Mouse (Mus musculus): ENCODE measurements around the gene Pdgfc. TPM values are rescaled to one million over a fixed set of nuclear protein-coding genes. Genes with fewer than 3 reads are reported as not detected.

The Pdgfc gene
- polyA plus RNA-seq (2015; fragmentation: Nextera tagmentation; extraction: Ambion mirVana): 6.7 and 7.2 TPM in 2 replicates

DNA sequence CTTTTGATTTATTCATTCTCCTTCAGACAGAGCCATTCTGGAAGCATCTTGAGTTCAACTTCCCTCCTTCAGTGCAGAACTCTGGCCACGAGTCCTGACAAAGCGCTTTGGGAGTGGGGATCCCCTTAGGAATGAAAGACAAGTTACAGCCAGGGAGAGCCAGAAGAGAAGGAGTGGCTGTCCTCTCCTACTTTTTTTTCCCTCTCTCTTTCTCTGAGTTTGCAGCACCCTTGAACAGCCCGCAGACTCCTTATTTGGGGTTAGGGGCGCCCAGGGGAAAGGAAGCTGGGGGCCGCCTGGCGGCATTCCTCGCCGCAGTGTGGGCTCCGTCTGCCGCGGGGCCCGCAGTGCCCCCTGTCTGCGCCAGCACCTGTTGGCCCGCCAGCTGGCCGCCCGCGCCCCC is at the start of gene Pdgfc:
TSS of gene Pdgfc (plus strand) at position 266 of the 403 bp plus-strand sequence.
- peak; percentile 79 for ATAC-seq

DNA sequence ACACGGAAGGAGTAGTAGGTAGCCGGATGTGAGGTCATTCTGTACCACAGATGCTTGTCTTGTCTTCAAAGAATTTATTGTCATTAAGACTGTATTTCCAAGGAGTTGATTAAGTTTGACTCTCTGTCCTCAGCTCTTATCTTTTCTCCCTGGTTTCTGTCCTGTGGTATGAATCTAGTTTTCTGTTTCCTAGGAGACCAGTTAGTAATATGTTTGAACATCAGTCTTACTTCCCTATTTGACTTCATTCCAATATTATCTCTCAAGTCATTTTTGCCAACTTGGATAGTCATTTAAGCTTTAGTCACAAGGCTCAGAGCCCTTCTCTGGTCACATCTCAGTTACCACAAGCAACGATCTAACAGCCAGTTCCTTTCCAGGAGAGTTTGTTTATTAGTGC is 27.0 kb upstream of the Pdgfc start:
- WGBS: 88% methylated on average over 3 of the region's 3 CpGs

More for the DNA sequence above, at the start of gene Pdgfc:
- H3K36me3 ChIP-seq (ENCODE audit: control insufficient read depth, insufficient read depth, low read length): no peaks in the 10 kb centered on the region
- peaks cover 5% of the 10 kb centered on the region for H3K4me1 ChIP-seq (ENCODE audit: control insufficient read depth, insufficient read depth, low read depth, low read length)
- H3K27ac ChIP-seq (ENCODE audit: low read depth, low read length): peak within 1 kb of the TSS; percentile 86
- H3K4me3 ChIP-seq (ENCODE audit: low read length): peak within 1 kb of the TSS; percentile 81
- no peaks in the 10 kb centered on the region for H3K27me3 ChIP-seq (replicated peaks; ENCODE audit: control insufficient read depth, insufficient read depth, low read length)
- H3K4me2 ChIP-seq (ENCODE audit: low read length): peak within 1 kb of the TSS; percentile 94
- H3K9me3 ChIP-seq (ENCODE audit: control insufficient read depth, low read length): no peaks in the 10 kb centered on the region
- H3K9ac ChIP-seq (ENCODE audit: low read depth, low read length): peak within 1 kb of the TSS; percentile 80
- WGBS: 1% methylated on average over 14 of the region's 17 CpGs

DNA sequence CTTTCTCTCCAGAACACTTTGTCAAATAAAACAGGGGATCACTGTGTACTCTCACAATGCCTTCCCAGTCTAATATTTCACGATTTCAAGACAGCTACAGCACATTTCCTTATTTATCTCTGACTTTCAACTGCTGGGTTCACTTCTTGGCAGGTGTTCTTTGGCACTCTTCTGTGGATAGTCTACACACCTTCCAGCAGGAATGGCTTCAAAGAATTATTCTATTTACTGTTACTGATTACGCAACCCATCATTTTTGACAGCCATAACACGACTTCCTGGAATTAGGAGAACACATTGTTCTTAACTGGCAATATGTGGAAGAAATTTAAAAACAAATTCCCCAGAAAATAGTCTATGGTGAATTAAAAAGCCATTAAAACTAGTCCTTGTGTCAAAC is 26.3 kb upstream of the Pdgfc start:
- no peaks in the 10 kb centered on the region for H3K27me3 ChIP-seq (replicated peaks; ENCODE audit: control insufficient read depth, insufficient read depth, low read length)
- no peak overlapping the region for H3K4me2 ChIP-seq (ENCODE audit: low read length)
- H3K36me3 ChIP-seq (ENCODE audit: control insufficient read depth, insufficient read depth, low read length): no peaks in the 10 kb centered on the region
- H3K4me3 ChIP-seq (ENCODE audit: low read length): no peak overlapping the region
- no peaks in the 10 kb centered on the region for H3K4me1 ChIP-seq (ENCODE audit: control insufficient read depth, insufficient read depth, low read depth, low read length)
- 77% methylated on average over 3 of the region's 3 CpGs for WGBS
- H3K27ac ChIP-seq (ENCODE audit: low read depth, low read length): no peak overlapping the region
- H3K9me3 ChIP-seq (ENCODE audit: control insufficient read depth, low read length): no peaks in the 10 kb centered on the region
- H3K9ac ChIP-seq (ENCODE audit: low read depth, low read length): no peak overlapping the region
- ATAC-seq: no peak

More for the DNA sequence above, 27.0 kb upstream of the Pdgfc start:
- Histone ChIP-seq H3K27ac (ENCODE audit: low read depth, low read length) (no peak overlapping the region), H3K27me3 (replicated peaks; ENCODE audit: control insufficient read depth, insufficient read depth, low read length) (no peaks in the 10 kb centered on the region), H3K36me3 (ENCODE audit: control insufficient read depth, insufficient read depth, low read length) (no peaks in the 10 kb centered on the region), H3K9me3 (ENCODE audit: control insufficient read depth, low read length) (no peaks in the 10 kb centered on the region), H3K9ac (ENCODE audit: low read depth, low read length) (no peak overlapping the region), H3K4me2 (ENCODE audit: low read length) (no peak overlapping the region), H3K4me3 (ENCODE audit: low read length) (no peak overlapping the region), H3K4me1 (ENCODE audit: control insufficient read depth, insufficient read depth, low read depth, low read length) (no peaks in the 10 kb centered on the region)
- ATAC-seq: no peak

DNA sequence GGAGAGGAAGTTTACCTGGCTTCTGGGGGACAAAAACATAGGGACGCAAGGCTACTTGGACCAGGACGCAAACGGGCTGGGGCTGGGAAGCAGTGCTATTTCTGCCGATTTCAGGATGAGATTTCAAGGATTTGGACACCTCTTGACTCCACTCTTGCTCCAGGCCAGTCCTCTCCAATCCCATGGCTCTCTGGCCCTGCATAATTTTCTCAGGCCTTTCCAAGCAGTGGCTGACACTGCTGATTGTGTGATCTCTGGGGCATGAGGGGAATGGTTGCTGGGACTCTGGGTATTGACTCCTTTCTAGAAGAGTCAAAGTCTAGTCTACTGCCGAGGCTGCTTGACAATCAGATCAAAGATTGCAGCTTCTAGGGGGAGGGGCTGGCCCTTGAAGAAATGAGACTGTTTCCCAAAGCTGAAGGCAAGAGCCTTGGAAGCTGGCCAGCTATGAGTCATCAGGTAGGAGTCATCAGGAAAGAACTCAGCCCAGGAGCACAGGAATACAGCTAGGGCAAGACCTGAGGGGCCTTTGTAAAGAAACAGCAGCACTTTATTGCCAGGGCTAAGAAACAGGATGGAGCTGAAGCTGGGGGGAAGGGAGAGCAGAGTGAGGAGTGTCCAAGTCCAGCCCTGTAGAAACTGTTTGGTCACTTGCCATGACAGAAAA is 18.7 kb upstream of the Pdgfc start:
- Histone ChIP-seq H3K4me2 (ENCODE audit: low read length) (no peak overlapping the region), H3K27me3 (replicated peaks; ENCODE audit: control insufficient read depth, insufficient read depth, low read length) (no peaks in the 10 kb centered on the region), H3K4me1 (ENCODE audit: control insufficient read depth, insufficient read depth, low read depth, low read length) (no peaks in the 10 kb centered on the region), H3K36me3 (ENCODE audit: control insufficient read depth, insufficient read depth, low read length) (no peaks in the 10 kb centered on the region), H3K4me3 (ENCODE audit: low read length) (no peak overlapping the region), H3K27ac (ENCODE audit: low read depth, low read length) (no peak overlapping the region), H3K9ac (ENCODE audit: low read depth, low read length) (no peak overlapping the region), H3K9me3 (ENCODE audit: control insufficient read depth, low read length) (no peaks in the 10 kb centered on the region)
- WGBS: 87% methylated on average over 5 of the region's 5 CpGs
- ATAC-seq: no peak

DNA sequence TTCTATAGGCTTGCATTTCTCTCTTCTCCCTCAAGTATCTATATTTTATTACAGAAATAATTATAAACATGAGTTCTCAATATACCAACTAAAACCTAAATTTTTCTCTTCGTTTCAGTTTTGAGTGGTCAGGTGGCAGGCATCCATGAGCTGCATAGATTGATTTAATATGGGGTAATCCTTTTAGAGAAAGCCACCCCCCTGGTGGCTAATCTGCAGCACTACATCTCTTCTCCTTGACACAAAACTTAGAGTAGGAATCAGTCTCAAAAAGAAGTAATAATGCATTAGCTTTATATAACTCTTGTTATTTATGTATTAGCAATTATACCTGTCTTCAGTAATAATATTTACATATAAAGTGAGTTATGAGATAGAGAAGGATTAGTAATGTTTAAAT is 16.2 kb upstream of the Pdgfc start:
- Histone ChIP-seq H3K9me3 (ENCODE audit: control insufficient read depth, low read length) (no peaks in the 10 kb centered on the region), H3K9ac (ENCODE audit: low read depth, low read length) (no peak overlapping the region), H3K4me2 (ENCODE audit: low read length) (no peak overlapping the region), H3K36me3 (ENCODE audit: control insufficient read depth, insufficient read depth, low read length) (no peaks in the 10 kb centered on the region), H3K27ac (ENCODE audit: low read depth, low read length) (no peak overlapping the region), H3K4me1 (ENCODE audit: control insufficient read depth, insufficient read depth, low read depth, low read length) (no peaks in the 10 kb centered on the region), H3K4me3 (ENCODE audit: low read length) (no peak overlapping the region), H3K27me3 (replicated peaks; ENCODE audit: control insufficient read depth, insufficient read depth, low read length) (no peaks in the 10 kb centered on the region)
- no peak for ATAC-seq
- 57% methylated on average over 1 of the region's 1 CpGs for WGBS

DNA sequence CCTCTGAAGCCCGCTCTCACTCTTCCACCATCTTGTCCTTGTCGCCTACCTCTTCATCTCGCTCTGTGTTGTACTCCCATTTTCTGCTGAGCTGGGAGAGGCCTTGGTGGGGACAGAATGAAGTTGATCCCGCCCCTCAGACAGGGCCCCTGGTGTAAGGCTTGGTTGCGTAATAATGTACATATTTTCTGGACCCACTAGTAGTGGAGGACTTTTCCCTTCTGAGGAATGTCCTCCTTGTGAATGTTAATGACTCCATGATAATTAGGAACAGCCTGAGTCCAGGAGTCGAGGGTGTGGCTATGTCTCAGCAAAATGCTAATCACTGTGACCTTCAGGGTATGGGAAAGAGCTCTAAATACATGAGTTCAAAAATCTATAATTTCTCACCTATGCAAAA is 14.4 kb upstream of the Pdgfc start:
- Histone ChIP-seq H3K27ac (ENCODE audit: low read depth, low read length) (no peak overlapping the region), H3K9ac (ENCODE audit: low read depth, low read length) (no peak overlapping the region), H3K36me3 (ENCODE audit: control insufficient read depth, insufficient read depth, low read length) (no peaks in the 10 kb centered on the region), H3K9me3 (ENCODE audit: control insufficient read depth, low read length) (no peaks in the 10 kb centered on the region), H3K4me1 (ENCODE audit: control insufficient read depth, insufficient read depth, low read depth, low read length) (no peaks in the 10 kb centered on the region), H3K4me3 (ENCODE audit: low read length) (no peak overlapping the region), H3K27me3 (replicated peaks; ENCODE audit: control insufficient read depth, insufficient read depth, low read length) (no peaks in the 10 kb centered on the region), H3K4me2 (ENCODE audit: low read length) (no peak overlapping the region)
- WGBS: 80% methylated on average over 6 of the region's 6 CpGs
- no peak for ATAC-seq

DNA sequence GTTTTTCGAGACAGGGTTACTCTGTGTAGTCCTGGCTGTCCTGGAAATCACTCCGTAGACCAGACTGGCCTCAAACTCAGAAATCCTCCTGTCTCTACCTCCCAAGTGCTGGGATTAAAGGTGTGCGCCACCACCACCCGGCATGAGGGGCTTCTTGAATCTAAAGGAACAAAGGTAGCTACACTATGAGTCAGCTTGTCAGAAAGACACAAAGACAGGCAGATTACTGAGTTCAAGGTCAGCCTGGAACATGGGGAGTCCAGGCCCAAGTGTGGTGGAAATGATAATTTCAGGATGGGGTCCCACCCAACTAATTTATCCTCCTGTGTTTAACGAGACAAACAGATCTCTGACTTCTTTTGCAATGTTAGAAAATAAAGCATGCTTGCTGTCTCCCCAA is 13.9 kb upstream of the Pdgfc start:
- 84% methylated on average over 5 of the region's 5 CpGs for WGBS
- H3K4me3 ChIP-seq (ENCODE audit: low read length): no peak overlapping the region
- H3K4me1 ChIP-seq (ENCODE audit: control insufficient read depth, insufficient read depth, low read depth, low read length): no peaks in the 10 kb centered on the region
- H3K9ac ChIP-seq (ENCODE audit: low read depth, low read length): no peak overlapping the region
- no peak overlapping the region for H3K4me2 ChIP-seq (ENCODE audit: low read length)
- ATAC-seq: no peak
- H3K36me3 ChIP-seq (ENCODE audit: control insufficient read depth, insufficient read depth, low read length): no peaks in the 10 kb centered on the region
- H3K27ac ChIP-seq (ENCODE audit: low read depth, low read length): no peak overlapping the region
- no peaks in the 10 kb centered on the region for H3K27me3 ChIP-seq (replicated peaks; ENCODE audit: control insufficient read depth, insufficient read depth, low read length)
- no peaks in the 10 kb centered on the region for H3K9me3 ChIP-seq (ENCODE audit: control insufficient read depth, low read length)

DNA sequence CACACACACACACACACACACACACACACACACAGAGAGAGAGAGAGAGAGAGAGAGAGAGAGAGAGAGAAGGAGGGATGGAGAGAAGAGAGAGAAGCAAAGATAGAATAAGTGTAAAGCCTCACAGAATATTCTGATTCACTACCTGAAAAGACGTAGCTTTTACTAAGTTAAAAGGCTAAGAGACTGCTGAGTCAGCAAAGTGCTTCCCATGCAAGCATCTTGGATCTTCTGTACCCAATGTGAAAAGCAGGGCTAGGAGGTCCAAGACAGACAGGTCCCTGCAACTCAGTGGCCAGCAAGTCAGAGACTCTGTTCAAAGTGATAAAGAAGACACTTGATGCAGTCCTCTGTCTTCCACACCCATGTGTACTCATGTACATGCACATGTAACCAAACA is 13.4 kb upstream of the Pdgfc start:
- Histone ChIP-seq H3K27ac (ENCODE audit: low read depth, low read length) (no peak overlapping the region), H3K27me3 (replicated peaks; ENCODE audit: control insufficient read depth, insufficient read depth, low read length) (no peaks in the 10 kb centered on the region), H3K4me2 (ENCODE audit: low read length) (no peak overlapping the region), H3K4me3 (ENCODE audit: low read length) (no peak overlapping the region), H3K36me3 (ENCODE audit: control insufficient read depth, insufficient read depth, low read length) (no peaks in the 10 kb centered on the region), H3K4me1 (ENCODE audit: control insufficient read depth, insufficient read depth, low read depth, low read length) (no peaks in the 10 kb centered on the region), H3K9ac (ENCODE audit: low read depth, low read length) (no peak overlapping the region), H3K9me3 (ENCODE audit: control insufficient read depth, low read length) (no peaks in the 10 kb centered on the region)
- ATAC-seq: no peak
- 59% methylated on average over 1 of the region's 1 CpGs for WGBS

DNA sequence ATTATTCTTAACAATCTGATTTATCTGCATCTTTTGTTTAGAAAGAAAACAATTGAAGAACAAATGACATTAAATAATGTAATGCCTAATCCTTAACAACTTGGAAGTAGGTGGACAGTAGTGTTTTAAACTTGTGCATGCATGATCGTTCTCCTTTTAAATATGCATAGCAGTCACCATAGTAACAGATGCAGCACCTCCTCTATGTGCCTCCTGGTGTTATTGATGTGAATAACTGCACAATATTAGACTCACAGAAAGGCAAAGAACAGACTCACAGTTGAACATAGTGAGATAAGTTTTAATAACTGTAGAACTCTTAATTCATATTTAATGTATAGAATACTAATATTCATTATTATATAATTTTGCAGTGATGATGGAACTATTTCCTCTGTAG is 12.6 kb upstream of the Pdgfc start:
- Histone ChIP-seq H3K9me3 (ENCODE audit: control insufficient read depth, low read length) (no peaks in the 10 kb centered on the region), H3K4me2 (ENCODE audit: low read length) (no peak overlapping the region), H3K4me1 (ENCODE audit: control insufficient read depth, insufficient read depth, low read depth, low read length) (no peaks in the 10 kb centered on the region), H3K36me3 (ENCODE audit: control insufficient read depth, insufficient read depth, low read length) (no peaks in the 10 kb centered on the region), H3K9ac (ENCODE audit: low read depth, low read length) (no peak overlapping the region), H3K27ac (ENCODE audit: low read depth, low read length) (no peak overlapping the region), H3K4me3 (ENCODE audit: low read length) (no peak overlapping the region), H3K27me3 (replicated peaks; ENCODE audit: control insufficient read depth, insufficient read depth, low read length) (no peaks in the 10 kb centered on the region)
- whole genome bisulfite sequencing: 18% methylated on average over 1 of the region's 1 CpGs
- peak; percentile 86 for ATAC-seq
